Mouse (Mus musculus) liver, embryonic 16.5 days (tissue): ENCODE measurements at regions not wholly inside any gene's neighbourhood (a gene's known extent, or its start where the extent isn't known, plus 50 kb on each side); places are given as distances from the start of the nearest gene placed in this dataset.

Experiments
- ATAC-seq: fragments of 200-750 bp; cut with Nextera tagmentation; 2 replicates; pipeline ENCODE4 v1.8.0; 2017; ENCODE audit warnings: low read depth, mild to moderate bottlenecking, moderate number of reproducible peaks, moderate library complexity
- H3K27ac ChIP-seq: fragments of 300-500 bp; sonication (generic); 2 replicates; pipeline ENCODE4 v1.5.1; 2014; ENCODE audit warnings: mild to moderate bottlenecking, low read length
- H3K27me3 ChIP-seq: fragments of 300-500 bp; sonication (generic); 2 replicates; pipeline ENCODE4 v1.6.1; 2014; ENCODE audit warnings: low read depth, low read length, mixed read lengths; ENCODE audit not compliant: control insufficient read depth, insufficient read depth
- H3K36me3 ChIP-seq: fragments of 300-500 bp; sonication (generic); 2 replicates; pipeline ENCODE4 v1.6.1; 2014; ENCODE audit warnings: mild to moderate bottlenecking; ENCODE audit not compliant: control insufficient read depth, insufficient read depth
- H3K4me1 ChIP-seq: fragments of 300-500 bp; sonication (generic); 2 replicates; pipeline ENCODE4 v1.6.1; 2014; ENCODE audit warnings: low read depth, low read length, mixed read lengths; ENCODE audit not compliant: control insufficient read depth
- H3K4me2 ChIP-seq: fragments of 300-500 bp; sonication (generic); 2 replicates; pipeline ENCODE4 v1.6.1; 2014; ENCODE audit warnings: low read depth, low read length, mixed read lengths
- H3K4me3 ChIP-seq: fragments of 300-500 bp; sonication (generic); 2 replicates; pipeline ENCODE4 v1.5.1; 2014; ENCODE audit warnings: low read depth, mild to moderate bottlenecking, low read length
- H3K9ac ChIP-seq: fragments of 300-500 bp; sonication (generic); 2 replicates; pipeline ENCODE4 v1.6.1; 2014; ENCODE audit warnings: low read depth, low read length
- H3K9me3 ChIP-seq: fragments of 300-500 bp; sonication (generic); replicated peaks from 2 replicates; pipeline ENCODE4 v1.6.1; 2016; ENCODE audit warnings: low read length; ENCODE audit not compliant: control insufficient read depth
- WGBS: fragments of 180-500 bp; shearing (Covaris S2); extraction: QIAGEN DNeasy Blood & Tissue Kit; methylation state at CpG from one replicate; pipeline ENCODE4 v1.1.7; 2014; ENCODE audit not compliant: insufficient replicate concordance; 5-methylcytosine and 5-hydroxymethylcytosine counted together

- Histone ChIP-seq H3K9me3 (no peaks in the 10 kb centered on the region), H3K27ac (no peak overlapping the region)
Observed at GRCm38 (mm10) chr12:16210553-16210952, 393.8 kb upstream of the Trib2 start.

GRCm38 (mm10) chr12:16210111-16210510 lies 393.4 kb upstream of the Trib2 start:
- ATAC-seq = no peak
- no peak overlapping the region for H3K4me2 ChIP-seq
- WGBS = 37% methylated on average over 2 of the region's 2 CpGs
- no peaks in the 10 kb centered on the region for H3K4me1 ChIP-seq
- no peak overlapping the region for H3K9ac ChIP-seq
- H3K27me3 ChIP-seq = no peaks in the 10 kb centered on the region
- no peaks in the 10 kb centered on the region for H3K9me3 ChIP-seq
- no peak overlapping the region for H3K27ac ChIP-seq
- H3K36me3 ChIP-seq = no peaks in the 10 kb centered on the region
- H3K4me3 ChIP-seq = no peak overlapping the region

More at GRCm38 (mm10) chr12:16210553-16210952, 393.8 kb upstream of the Trib2 start:
- Histone ChIP-seq H3K9ac (no peak overlapping the region), H3K4me2 (no peak overlapping the region), H3K27me3 (no peaks in the 10 kb centered on the region), H3K4me3 (no peak overlapping the region), H3K36me3 (no peaks in the 10 kb centered on the region), H3K4me1 (no peaks in the 10 kb centered on the region)
- ATAC-seq = no peak
- 21% methylated on average over 4 of the region's 4 CpGs for WGBS

- Histone ChIP-seq H3K4me2 (no peak overlapping the region), H3K4me1 (no peaks in the 10 kb centered on the region), H3K27ac (no peak overlapping the region), H3K27me3 (no peaks in the 10 kb centered on the region), H3K9ac (no peak overlapping the region), H3K9me3 (no peaks in the 10 kb centered on the region), H3K4me3 (no peak overlapping the region), H3K36me3 (no peaks in the 10 kb centered on the region)
- no peak for ATAC-seq
- 64% methylated on average over 4 of the region's 4 CpGs for WGBS
Observed at GRCm38 (mm10) chr12:16204941-16205340, 388.2 kb upstream of the Trib2 start.

GRCm38 (mm10) chr12:16196917-16197316 lies 380.2 kb upstream of the Trib2 start:
- Histone ChIP-seq H3K9ac (no peak overlapping the region), H3K9me3 (no peaks in the 10 kb centered on the region), H3K27me3 (no peaks in the 10 kb centered on the region), H3K4me2 (no peak overlapping the region), H3K27ac (no peak overlapping the region), H3K36me3 (no peaks in the 10 kb centered on the region), H3K4me3 (no peak overlapping the region), H3K4me1 (no peaks in the 10 kb centered on the region)
- ATAC-seq = no peak
- 77% methylated on average over 2 of the region's 2 CpGs for WGBS

- Histone ChIP-seq H3K4me3 (no peak overlapping the region), H3K27me3 (no peaks in the 10 kb centered on the region), H3K27ac (no peak overlapping the region), H3K9ac (no peak overlapping the region), H3K4me1 (no peaks in the 10 kb centered on the region), H3K36me3 (no peaks in the 10 kb centered on the region), H3K9me3 (no peaks in the 10 kb centered on the region), H3K4me2 (no peak overlapping the region)
- WGBS = 52% methylated on average over 3 of the region's 3 CpGs
- no peak for ATAC-seq
Observed at GRCm38 (mm10) chr12:16191803-16192389, 375.2 kb upstream of the Trib2 start.

- Histone ChIP-seq H3K4me2 (no peak overlapping the region), H3K9ac (no peak overlapping the region), H3K27me3 (no peaks in the 10 kb centered on the region), H3K9me3 (no peaks in the 10 kb centered on the region), H3K4me1 (peaks cover 2% of the 10 kb centered on the region; the same call in 1 of the 2 replicates), H3K27ac (no peak overlapping the region), H3K4me3 (no peak overlapping the region), H3K36me3 (no peaks in the 10 kb centered on the region)
- ATAC-seq = no peak
- 38% methylated on average over 3 of the region's 3 CpGs for WGBS
Observed at GRCm38 (mm10) chr12:16190706-16191105, 374.0 kb upstream of the Trib2 start.

GRCm38 (mm10) chr12:16189441-16189840 lies 372.7 kb upstream of the Trib2 start:
- peaks cover 2% of the 10 kb centered on the region; the same call in 1 of the 2 replicates for H3K4me1 ChIP-seq

GRCm38 (mm10) chr12:16185976-16186515 lies 369.3 kb upstream of the Trib2 start:
- H3K4me2 ChIP-seq = 0 out of 2 replicates have a peak overlapping the region, but pooled peaks have one; percentile 10
- no peak overlapping the region for H3K27ac ChIP-seq
- 25% methylated on average over 12 of the region's 12 CpGs for WGBS
- ATAC-seq = no peak
- no peaks in the 10 kb centered on the region for H3K36me3 ChIP-seq
- no peaks in the 10 kb centered on the region for H3K27me3 ChIP-seq
- H3K4me3 ChIP-seq = no peak overlapping the region
- no peaks in the 10 kb centered on the region for H3K9me3 ChIP-seq
- H3K9ac ChIP-seq = no peak overlapping the region
- H3K4me1 ChIP-seq = peaks cover 2% of the 10 kb centered on the region; the same call in 1 of the 2 replicates

More at GRCm38 (mm10) chr12:16189441-16189840, 372.7 kb upstream of the Trib2 start:
- H3K9ac ChIP-seq = no peak overlapping the region
- H3K4me3 ChIP-seq = no peak overlapping the region
- ATAC-seq = no peak
- no peaks in the 10 kb centered on the region for H3K27me3 ChIP-seq
- H3K4me2 ChIP-seq = no peak overlapping the region
- H3K9me3 ChIP-seq = no peaks in the 10 kb centered on the region
- H3K27ac ChIP-seq = no peak overlapping the region
- H3K36me3 ChIP-seq = no peaks in the 10 kb centered on the region

GRCm38 (mm10) chr12:16185431-16185923 lies 368.8 kb upstream of the Trib2 start:
- Histone ChIP-seq H3K27ac (no peak overlapping the region), H3K4me2 (0 out of 2 replicates have a peak overlapping the region, but pooled peaks have one; percentile 10), H3K9ac (no peak overlapping the region), H3K27me3 (no peaks in the 10 kb centered on the region), H3K9me3 (no peaks in the 10 kb centered on the region), H3K36me3 (no peaks in the 10 kb centered on the region), H3K4me1 (peaks cover 2% of the 10 kb centered on the region; the same call in 1 of the 2 replicates), H3K4me3 (no peak overlapping the region)
- 6% methylated on average over 14 of the region's 14 CpGs for WGBS
- ATAC-seq = peak; percentile 59
